Mouse (Mus musculus): ENCODE data around the gene Zwilch.
"Not testable (repeated sequence)": the region's sequence is repeated elsewhere in the genome, so short reads cannot be mapped to it uniquely, and the experiment has no call there.

The Zwilch gene

GRCm38 (mm10) chr9:64178974-64179646, 6.2 kb upstream of the Zwilch start, which contains the start of gene Snapc5:
Snapc5 (plus strand) TSS chr9:64179274.
- peak; percentile 86 to 87 for DNase-seq

DNA sequence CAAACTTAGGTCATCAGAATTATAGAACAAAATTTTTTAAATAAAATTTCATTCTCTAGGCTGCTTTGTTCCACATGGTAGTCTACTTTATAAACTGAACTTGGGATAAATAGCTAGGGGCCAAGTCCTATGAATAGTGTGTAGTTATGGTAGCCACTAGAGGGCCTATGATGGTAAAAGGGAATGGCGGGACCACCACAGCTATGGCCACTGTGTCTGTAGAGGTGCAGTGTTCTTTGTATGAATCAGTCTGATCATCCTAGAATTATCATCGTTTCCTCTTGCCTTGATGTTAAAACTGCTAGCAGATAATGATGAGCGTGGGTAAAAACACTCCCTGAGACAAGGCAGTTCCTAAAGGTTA, 5.7 kb upstream of the Zwilch start:
- DNase-seq: no peak

- no peak for DNase-seq
Observed at GRCm38 (mm10) chr9:64175378-64175777, 2.5 kb upstream of the Zwilch start.

GRCm38 (mm10) chr9:64174766-64175165, 1.9 kb upstream of the Zwilch start:
- DNase-seq: no peak

DNA sequence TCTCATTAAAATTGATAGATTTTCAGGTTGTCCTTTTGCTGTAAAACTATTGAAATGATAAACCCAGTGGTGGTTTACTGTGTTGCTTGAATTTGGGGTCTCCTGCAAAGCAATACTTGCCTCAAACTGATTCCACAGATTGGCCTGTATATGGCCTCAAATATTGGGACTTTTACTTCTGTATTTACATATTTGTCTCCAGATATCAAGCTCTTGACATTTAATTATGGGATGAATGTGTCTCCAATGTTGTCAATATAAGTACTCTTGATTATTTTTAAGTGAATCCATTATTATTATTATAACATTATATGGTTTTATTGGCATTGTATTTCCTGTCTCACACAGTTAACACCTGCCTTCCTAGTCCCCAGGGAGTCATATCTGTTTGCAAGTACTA, 1.4 kb upstream of the Zwilch start:
- DNase-seq: no peak

DNA sequence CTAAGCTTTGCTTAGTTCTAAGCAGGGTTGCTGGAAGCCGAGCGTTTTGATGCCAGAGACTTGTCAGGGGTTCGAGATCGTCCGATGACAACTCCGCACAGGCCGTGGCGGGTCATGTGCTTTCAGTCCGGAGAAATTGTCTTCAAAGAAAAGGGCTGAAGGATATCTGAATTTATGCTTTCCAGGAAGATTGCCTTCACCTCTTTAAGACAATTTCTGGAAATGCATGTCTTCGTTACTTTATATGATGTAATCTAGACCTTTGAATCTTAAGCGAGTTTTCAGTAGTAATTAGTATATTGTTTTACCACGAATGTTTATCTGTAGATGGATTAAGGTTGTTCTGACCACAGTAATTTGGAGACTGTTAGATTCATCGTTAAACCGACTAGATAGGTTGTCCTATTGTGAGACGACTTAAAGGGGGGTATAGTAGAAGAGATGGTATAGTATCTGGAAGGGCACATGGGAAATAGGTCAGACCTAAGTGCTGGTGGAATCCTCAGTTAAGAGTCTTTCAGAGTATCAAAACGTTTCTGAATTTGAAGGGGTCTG, 839 bp upstream of the Zwilch start:
- DNase-seq: no peak

DNA sequence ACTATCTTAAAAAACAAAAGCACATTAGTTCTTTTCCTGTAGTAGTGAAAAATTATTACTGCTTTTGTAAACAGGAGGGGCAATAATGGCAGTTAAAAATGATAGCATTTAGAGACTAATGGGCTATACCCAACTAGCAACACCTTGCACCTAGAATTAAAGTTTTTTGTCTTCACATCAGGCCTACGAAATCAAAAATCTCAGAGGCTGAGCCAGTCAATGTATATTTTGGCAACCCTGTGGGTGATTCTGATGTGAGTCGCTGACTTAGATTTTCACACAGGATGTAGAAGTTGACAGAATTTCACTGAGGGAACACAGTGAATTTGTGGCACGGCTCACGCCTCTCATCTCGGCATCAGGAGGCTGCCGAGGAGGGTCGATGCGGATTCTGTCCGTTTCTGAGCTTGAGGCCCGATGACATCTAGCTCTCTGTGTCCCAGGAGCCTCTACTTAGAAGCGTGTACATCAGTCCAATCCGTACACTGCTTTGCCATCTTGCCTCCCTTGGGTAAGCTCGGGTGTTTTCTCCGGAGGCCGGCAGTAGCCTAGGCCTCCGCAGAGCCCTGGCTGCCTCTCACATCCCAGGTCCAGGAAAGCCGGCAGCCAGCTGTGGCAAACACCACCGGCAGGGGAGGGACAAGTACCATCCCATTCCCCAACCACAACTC, 624 bp downstream of the Zwilch start:
- DNase-seq: no peak

GRCm38 (mm10) chr9:64169967-64170366, 2.9 kb downstream of the Zwilch start:
- DNase-seq: not testable (repeated sequence)

DNA sequence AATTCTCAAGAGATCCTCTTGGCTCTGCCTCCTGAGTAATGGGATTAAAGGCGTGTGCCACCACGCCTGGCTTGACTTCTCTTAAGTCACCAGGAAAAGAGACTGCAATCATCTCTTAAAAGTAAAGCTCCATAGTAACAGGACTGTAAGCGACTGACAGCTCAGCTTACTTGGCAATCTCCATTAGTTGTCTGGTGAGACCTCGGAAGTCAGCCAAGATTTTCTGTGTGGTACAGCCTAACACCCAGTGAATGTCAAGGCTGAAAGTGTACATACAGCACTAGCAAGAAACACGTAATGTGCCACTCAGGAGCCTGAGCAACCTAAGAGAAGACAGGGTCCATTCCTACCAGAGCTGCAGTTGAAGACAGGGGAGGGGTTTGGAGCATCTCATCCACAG, 12.4 kb downstream of the Zwilch start:
- DNase-seq: no peak

DNA sequence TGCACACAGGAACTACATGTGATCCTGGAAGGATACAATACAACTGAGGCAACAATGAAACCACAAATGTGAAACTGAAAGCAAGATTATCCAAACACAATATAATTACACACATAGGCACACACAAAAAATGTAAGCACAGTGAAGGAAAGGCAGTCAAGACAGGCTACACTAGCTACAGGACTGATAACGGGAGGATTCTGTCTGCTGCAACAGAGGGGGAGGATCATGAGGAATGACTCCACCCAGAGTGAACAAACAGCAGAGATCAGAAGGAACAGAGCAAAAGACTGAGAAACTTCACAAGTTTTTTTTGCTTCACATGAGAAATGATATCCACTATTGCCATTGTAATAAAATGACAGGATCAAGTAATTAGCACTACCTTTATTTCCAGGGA, 16.3 kb downstream of the Zwilch start:
- DNase-seq: no peak

- no peak for DNase-seq
Observed at GRCm38 (mm10) chr9:64139879-64140278, 33.0 kb downstream of the Zwilch start.

GRCm38 (mm10) chr9:64138896-64139295, 34.0 kb downstream of the Zwilch start:
- DNase-seq: peak in 1 of 2 experiments; percentile 44

DNA sequence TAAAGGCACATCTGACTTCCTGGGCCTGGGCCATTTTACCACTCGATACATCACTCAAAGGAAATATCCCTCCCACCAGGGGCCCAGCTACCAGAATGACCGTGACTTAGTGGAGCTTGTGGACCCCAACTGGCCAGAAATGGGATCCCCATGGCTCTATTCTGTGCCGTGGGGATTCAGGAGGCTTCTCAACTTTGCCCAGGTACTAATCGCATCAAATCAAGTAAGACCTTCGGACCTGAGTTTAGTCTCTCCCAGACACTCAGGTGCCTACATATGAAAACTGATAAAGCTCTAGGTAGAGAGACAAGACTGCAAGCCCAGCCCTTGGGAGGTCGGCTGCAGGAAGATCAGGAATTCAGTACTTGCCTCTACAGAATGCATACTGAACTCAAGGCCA, 41.3 kb downstream of the Zwilch start:
- DNase-seq: no peak

DNA sequence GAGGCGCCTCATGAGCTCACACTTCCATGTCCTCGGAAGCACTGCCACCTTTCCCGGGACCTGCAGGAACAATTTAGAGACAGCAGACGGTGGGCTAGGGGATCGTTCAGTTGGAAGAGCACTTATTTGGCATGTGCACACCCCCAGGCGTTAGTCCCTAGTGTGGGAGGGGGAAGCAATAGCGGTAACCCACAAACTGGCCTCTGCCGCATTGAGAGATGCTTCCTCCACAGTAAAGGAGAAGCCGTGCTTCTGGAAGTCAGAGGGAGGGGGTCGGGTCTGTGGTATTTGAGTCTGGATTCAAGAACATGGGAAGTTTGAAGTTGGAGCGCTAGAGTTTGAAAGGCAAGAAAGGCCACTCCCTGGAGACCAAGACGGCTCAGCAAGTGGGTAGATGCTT, 46.8 kb downstream of the Zwilch start:
- no peak for DNase-seq

DNA sequence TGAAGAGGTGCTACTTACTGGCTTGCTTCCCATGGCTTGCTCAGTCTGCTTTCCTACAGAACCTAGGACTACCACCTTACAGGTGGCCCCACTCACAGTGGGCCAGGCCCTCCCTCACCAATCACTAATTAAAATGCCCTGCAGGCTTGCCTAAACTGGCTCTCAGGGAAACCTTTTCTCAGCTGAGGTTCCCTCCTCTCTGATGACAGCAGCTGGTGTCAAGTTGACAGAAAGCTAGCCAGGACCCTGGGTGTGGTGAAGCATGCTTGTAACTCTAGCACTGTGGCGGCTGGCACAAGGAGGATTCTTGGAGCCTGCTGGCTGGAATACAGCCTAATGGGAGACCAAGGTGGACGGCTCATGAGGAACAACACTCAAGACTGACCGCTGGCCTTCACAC, 47.6 kb downstream of the Zwilch start:
- peak in 1 of 2 experiments; percentile 18 for DNase-seq

- DNase-seq: peak in 1 of 2 experiments; percentile 16
Observed at GRCm38 (mm10) chr9:64124846-64125245, 48.1 kb downstream of the Zwilch start.

DNA sequence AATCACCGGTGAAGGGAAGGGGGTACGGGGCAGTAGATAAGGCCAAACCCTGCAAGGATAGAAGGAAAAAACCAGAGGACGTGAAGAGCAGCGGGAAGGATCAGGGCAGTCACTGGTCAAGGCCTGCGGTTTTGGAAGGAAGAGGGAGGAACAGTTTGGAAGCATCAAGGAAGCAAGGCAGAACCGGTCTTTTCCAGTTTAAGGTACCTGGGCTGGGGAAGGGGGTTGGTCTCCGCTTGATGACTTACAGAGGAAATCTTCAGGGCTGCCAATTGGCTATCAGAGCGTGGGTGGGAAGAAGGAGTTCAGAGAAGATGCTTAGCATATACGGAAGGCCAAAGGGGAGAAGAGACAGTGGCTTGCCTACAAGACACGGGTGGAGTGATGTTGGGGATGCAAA, 50.3 kb downstream of the Zwilch start:
- no peak for DNase-seq

GRCm38 (mm10) chr9:64120584-64121277, 52.2 kb downstream of the Zwilch start:
- peak; percentile 31 to 38 for DNase-seq

GRCm38 (mm10) chr9:64119898-64120297, 53.0 kb downstream of the Zwilch start:
- peak; percentile 17 to 39 for DNase-seq

DNA sequence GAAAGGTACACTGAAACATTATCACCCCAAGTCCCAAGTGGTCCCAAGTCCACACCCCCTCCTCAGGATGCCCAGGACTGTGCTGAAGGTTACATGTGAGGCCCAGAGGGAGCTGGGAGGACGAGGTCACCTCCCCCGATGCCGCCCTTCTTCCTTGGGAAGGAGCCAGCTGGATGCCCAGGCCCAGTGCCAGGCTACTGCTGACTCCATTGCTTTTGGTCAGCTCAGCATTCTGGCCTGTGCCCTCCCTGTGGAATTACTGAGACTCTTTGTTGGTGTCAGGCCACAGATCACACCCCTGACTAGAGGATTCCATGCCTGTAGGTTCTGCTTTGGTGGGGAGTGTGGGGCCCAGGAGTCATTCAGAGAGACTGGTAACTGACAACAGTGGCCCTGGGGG, 56.0 kb downstream of the Zwilch start, which contains the start of gene Lctl:
Gene Lctl, plus strand, starts transcription at position 272 of the 400 bp plus-strand sequence.
- no peak for DNase-seq

DNA sequence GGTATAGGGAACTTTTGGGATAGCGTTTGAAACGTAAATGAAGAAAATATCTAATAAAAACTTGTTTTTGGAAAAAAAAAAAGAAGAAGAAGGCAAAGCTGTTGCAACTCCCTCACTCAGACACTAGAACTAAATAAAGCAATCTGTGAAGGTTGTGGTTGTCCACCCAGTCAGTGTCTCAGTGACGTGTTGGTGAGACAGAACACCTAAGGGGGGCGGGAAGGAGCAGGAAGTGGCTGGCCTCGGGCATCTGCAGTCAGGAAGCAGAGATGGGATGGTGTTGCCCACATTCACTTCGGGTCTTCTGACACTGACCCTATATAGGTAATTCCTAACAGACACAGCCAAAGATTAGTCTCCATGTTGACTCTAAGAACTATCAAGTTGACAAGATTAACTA, 57.1 kb downstream of the Zwilch start:
- DNase-seq: no peak

GRCm38 (mm10) chr9:64114646-64115045, 58.3 kb downstream of the Zwilch start:
- no peak for DNase-seq

- no peak for DNase-seq
Observed at GRCm38 (mm10) chr9:64110502-64110901, 62.4 kb downstream of the Zwilch start.

GRCm38 (mm10) chr9:64105301-64105700, 67.6 kb downstream of the Zwilch start:
- DNase-seq: no peak

Data from lung, adult 18-20 months (tissue).